Mouse (Mus musculus): Measurements from ENCODE around the gene Olr1. TPM values are rescaled to one million over a fixed set of nuclear protein-coding genes. Genes with fewer than 3 reads are reported as not detected.
A peak's percentile ranks its signal among the peaks of the same experiment; 100 is the strongest.

Olr1 gene
- polyA plus RNA-seq (2012; rRNA removed), result 0.13 and 0.19 TPM in 2 replicates

DNA sequence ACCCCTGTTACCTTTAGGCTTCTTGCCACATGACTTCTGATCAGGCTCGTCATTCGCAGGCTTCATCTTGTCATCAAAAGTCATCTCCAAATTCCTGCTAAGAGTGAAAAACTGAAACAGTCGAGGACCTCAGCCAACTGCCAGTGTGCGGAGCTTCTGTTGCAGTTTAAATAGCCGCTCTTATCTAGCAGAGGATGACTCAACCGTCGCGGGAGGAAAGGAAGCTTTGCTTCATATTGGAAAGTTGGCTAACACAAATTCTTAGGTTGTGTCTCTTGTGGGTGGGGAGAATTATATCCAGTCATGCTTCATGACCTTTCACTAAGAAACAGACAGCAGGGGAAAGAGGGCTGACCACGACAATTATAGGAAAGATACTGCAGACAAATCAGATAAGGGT lies at the start of gene Olr1:
Gene Olr1, minus strand, starts transcription at position 142 of the 400 bp plus-strand sequence.
- no peak within 1 kb of the TSS for H3K4me3 ChIP-seq (ENCODE audit: control insufficient read depth, insufficient read depth, low read length)
- H3K36me3 ChIP-seq (ENCODE audit: control insufficient read depth, insufficient read depth, low read length), result no peaks in the 10 kb centered on the region
- no peaks in the 10 kb centered on the region for H3K4me1 ChIP-seq (replicated peaks; ENCODE audit: control insufficient read depth, insufficient read depth, low read length)
- no peaks in the 10 kb centered on the region for H3K27me3 ChIP-seq (ENCODE audit: control insufficient read depth, insufficient read depth, low read length)
- DNase-seq, result no peak
- H3K27ac ChIP-seq (ENCODE audit: control insufficient read depth, insufficient read depth, low read length), result no peak within 1 kb of the TSS
- TF ChIP-seq CTCF (IDR thresholded peaks at IDR 0.05; ENCODE audit: borderline replicate concordance, control insufficient read depth, extremely low read depth, insufficient read depth, low read length, poor library complexity) (no peak), POLR2A (IDR thresholded peaks at IDR 0.05; ENCODE audit: control insufficient read depth, extremely low read depth, insufficient read depth, low read length, poor library complexity) (no peak)
- 87% methylated on average over 9 of the region's 9 CpGs for WGBS

DNA sequence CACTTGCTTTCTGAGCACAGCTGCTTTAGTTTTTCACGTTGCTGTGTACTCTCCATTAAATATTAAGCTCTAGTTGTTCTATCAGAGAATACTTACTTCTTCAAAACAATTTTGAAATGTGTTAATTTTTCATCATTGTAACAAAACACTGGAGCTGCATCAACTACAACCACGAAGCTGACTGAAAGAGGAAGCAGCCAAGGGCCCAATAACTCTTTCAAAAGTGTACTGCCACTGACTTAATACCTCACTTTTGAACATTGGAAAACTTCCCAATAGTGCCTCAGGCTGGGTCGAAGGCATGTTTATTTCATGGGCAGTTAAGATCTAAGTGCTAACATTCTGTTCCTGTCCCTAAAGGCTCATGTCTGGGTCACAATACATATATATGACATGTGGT lies 41.0 kb upstream of the Olr1 start:
- WGBS, result 29% methylated on average over 3 of the region's 3 CpGs
- H3K27ac ChIP-seq (ENCODE audit: control insufficient read depth, insufficient read depth, low read length), result no peak overlapping the region
- no peak for DNase-seq
- H3K4me3 ChIP-seq (ENCODE audit: control insufficient read depth, insufficient read depth, low read length), result no peak overlapping the region
- no peaks in the 10 kb centered on the region for H3K36me3 ChIP-seq (ENCODE audit: control insufficient read depth, insufficient read depth, low read length)
- no peak for TF ChIP-seq CTCF (IDR thresholded peaks at IDR 0.05; ENCODE audit: borderline replicate concordance, control insufficient read depth, extremely low read depth, insufficient read depth, low read length, poor library complexity)
- no peak for TF ChIP-seq POLR2A (IDR thresholded peaks at IDR 0.05; ENCODE audit: control insufficient read depth, extremely low read depth, insufficient read depth, low read length, poor library complexity)
- no peaks in the 10 kb centered on the region for H3K27me3 ChIP-seq (ENCODE audit: control insufficient read depth, insufficient read depth, low read length)
- H3K4me1 ChIP-seq (replicated peaks; ENCODE audit: control insufficient read depth, insufficient read depth, low read length), result no peaks in the 10 kb centered on the region

DNA sequence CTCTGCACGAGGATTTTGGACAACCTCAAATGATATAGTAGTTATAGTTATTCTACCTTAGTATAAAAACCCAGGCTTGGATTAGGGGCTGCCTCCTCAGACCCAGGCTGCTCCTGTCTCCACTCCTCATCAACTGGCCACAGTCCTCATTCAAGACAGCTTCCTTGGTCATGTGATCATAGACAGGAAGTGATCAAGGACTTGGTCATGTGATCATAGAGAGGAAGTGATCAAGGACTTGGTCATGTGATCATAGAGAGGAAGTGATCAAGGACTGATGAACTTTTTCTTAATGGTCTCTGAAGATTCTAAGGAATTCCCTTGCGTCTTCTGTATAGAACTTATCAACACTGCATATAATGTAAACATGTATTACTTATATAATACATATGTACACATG lies 40.3 kb upstream of the Olr1 start:
- Histone ChIP-seq H3K4me1 (replicated peaks; ENCODE audit: control insufficient read depth, insufficient read depth, low read length) (no peaks in the 10 kb centered on the region), H3K27me3 (ENCODE audit: control insufficient read depth, insufficient read depth, low read length) (no peaks in the 10 kb centered on the region), H3K4me3 (ENCODE audit: control insufficient read depth, insufficient read depth, low read length) (no peak overlapping the region), H3K36me3 (ENCODE audit: control insufficient read depth, insufficient read depth, low read length) (no peaks in the 10 kb centered on the region), H3K27ac (ENCODE audit: control insufficient read depth, insufficient read depth, low read length) (no peak overlapping the region)
- TF ChIP-seq POLR2A (IDR thresholded peaks at IDR 0.05; ENCODE audit: control insufficient read depth, extremely low read depth, insufficient read depth, low read length, poor library complexity), result no peak
- no peak for TF ChIP-seq CTCF (IDR thresholded peaks at IDR 0.05; ENCODE audit: borderline replicate concordance, control insufficient read depth, extremely low read depth, insufficient read depth, low read length, poor library complexity)
- no peak for DNase-seq
- WGBS, result over 99% methylated on average over 2 of the region's 2 CpGs

DNA sequence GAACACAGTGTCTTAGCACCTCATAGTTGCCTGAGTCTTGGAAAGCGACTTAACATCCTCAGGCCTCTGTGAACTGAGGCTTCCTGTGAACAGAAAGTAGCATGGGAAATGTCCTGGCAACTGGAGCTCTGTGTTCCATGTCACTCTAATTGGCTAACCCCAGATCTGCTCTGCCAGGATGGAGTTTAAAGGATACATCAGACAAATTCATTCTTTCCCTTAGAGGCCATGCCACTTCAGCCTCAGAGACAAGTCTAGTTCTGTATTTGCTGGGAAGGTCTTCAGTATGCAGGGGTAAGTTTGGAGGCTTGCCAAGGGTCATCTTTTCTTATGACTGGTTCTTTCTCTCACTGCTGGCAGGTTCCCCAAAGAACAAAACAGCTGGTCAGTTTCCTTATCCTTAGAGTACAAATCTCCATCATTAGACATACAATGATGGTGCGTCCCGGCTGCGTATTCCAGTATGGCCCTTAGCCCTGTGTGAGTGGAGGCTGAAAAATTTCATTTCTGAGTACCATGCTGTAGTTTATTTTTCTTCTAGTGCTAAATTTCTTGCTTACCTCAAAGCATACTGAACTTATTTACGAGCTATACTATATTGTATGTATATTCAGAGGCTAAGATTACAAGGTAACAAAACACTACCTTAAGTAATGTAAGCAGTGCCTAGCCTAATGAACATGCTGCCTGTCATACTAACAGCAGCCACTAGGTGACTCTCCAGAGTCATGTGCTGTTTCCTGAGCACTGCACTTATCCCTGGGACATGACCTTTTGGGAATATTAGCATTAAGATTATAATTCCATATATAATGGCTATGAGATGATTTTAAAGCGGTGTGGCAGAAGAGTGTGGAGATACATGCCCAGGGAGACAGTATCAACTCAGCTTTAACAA lies 37.0 kb upstream of the Olr1 start:
- Histone ChIP-seq H3K4me1 (replicated peaks; ENCODE audit: control insufficient read depth, insufficient read depth, low read length) (no peaks in the 10 kb centered on the region), H3K27me3 (ENCODE audit: control insufficient read depth, insufficient read depth, low read length) (no peaks in the 10 kb centered on the region), H3K27ac (ENCODE audit: control insufficient read depth, insufficient read depth, low read length) (no peak overlapping the region), H3K36me3 (ENCODE audit: control insufficient read depth, insufficient read depth, low read length) (peaks cover 3% of the 10 kb centered on the region; the same call in 1 of the 2 replicates), H3K4me3 (ENCODE audit: control insufficient read depth, insufficient read depth, low read length) (no peak overlapping the region)
- TF ChIP-seq CTCF (IDR thresholded peaks at IDR 0.05; ENCODE audit: borderline replicate concordance, control insufficient read depth, extremely low read depth, insufficient read depth, low read length, poor library complexity), result no peak
- TF ChIP-seq POLR2A (IDR thresholded peaks at IDR 0.05; ENCODE audit: control insufficient read depth, extremely low read depth, insufficient read depth, low read length, poor library complexity), result no peak
- peak; percentile 54 for DNase-seq
- WGBS, result 87% methylated on average over 6 of the region's 6 CpGs

DNA sequence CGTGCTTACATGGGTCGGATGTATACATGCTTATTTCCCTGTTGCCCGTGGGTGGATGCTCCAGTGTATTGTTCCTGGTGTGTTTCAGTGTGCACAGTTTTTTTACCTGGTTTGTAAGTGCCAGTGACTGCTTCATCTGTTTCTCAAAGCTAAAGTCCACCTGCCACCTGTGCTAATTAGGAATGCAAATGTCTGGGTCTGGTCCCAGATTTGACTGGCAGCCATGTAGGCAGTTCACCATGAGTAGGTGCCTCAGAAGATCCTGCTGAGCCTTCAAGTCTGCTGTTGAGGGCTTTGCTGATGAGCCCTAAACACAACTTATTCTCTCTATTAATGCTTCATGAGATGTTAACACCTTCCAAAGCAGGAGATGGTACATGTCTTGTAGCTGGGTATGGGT lies 35.6 kb upstream of the Olr1 start:
- WGBS, result 94% methylated on average over 3 of the region's 3 CpGs
- no peaks in the 10 kb centered on the region for H3K27me3 ChIP-seq (ENCODE audit: control insufficient read depth, insufficient read depth, low read length)
- TF ChIP-seq CTCF (IDR thresholded peaks at IDR 0.05; ENCODE audit: borderline replicate concordance, control insufficient read depth, extremely low read depth, insufficient read depth, low read length, poor library complexity) (no peak), POLR2A (IDR thresholded peaks at IDR 0.05; ENCODE audit: control insufficient read depth, extremely low read depth, insufficient read depth, low read length, poor library complexity) (no peak)
- peaks cover 4% of the 10 kb centered on the region; the same call in 1 of the 2 replicates for H3K36me3 ChIP-seq (ENCODE audit: control insufficient read depth, insufficient read depth, low read length)
- no peak overlapping the region for H3K4me3 ChIP-seq (ENCODE audit: control insufficient read depth, insufficient read depth, low read length)
- H3K4me1 ChIP-seq (replicated peaks; ENCODE audit: control insufficient read depth, insufficient read depth, low read length), result no peaks in the 10 kb centered on the region
- no peak for DNase-seq
- H3K27ac ChIP-seq (ENCODE audit: control insufficient read depth, insufficient read depth, low read length), result no peak overlapping the region

DNA sequence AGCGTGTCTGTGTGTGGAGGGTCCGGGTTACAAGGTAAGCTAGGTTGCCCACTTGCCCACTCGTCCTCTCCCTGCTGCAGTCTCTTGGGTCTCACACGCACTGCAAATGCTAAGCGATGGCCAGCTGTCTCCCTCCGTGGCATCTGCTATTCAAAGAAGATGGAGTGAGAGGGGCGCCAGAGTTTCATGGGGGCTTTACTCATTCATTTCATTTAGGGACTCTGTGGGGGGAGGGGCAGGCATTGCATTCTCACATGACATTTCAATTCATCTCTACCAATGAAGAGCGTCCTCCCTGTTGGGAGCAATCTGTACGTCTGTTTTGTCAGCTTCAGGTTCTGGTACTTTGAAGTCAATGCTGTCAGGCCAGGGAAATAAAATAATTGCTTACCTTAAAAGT lies 35.0 kb upstream of the Olr1 start:
- no peak for TF ChIP-seq CTCF (IDR thresholded peaks at IDR 0.05; ENCODE audit: borderline replicate concordance, control insufficient read depth, extremely low read depth, insufficient read depth, low read length, poor library complexity)
- no peak for TF ChIP-seq POLR2A (IDR thresholded peaks at IDR 0.05; ENCODE audit: control insufficient read depth, extremely low read depth, insufficient read depth, low read length, poor library complexity)
- Histone ChIP-seq H3K4me1 (replicated peaks; ENCODE audit: control insufficient read depth, insufficient read depth, low read length) (no peaks in the 10 kb centered on the region), H3K27me3 (ENCODE audit: control insufficient read depth, insufficient read depth, low read length) (no peaks in the 10 kb centered on the region), H3K4me3 (ENCODE audit: control insufficient read depth, insufficient read depth, low read length) (no peak overlapping the region), H3K27ac (ENCODE audit: control insufficient read depth, insufficient read depth, low read length) (no peak overlapping the region), H3K36me3 (ENCODE audit: control insufficient read depth, insufficient read depth, low read length) (peaks cover 4% of the 10 kb centered on the region; the same call in 1 of the 2 replicates)
- no peak for DNase-seq
- 94% methylated on average over 9 of the region's 9 CpGs for WGBS
